Mouse (Mus musculus) cerebellum, adult 2 months (tissue): ENCODE data around the gene Ufd1. TPM values are rescaled to one million over a fixed set of nuclear protein-coding genes. Genes with fewer than 3 reads are reported as not detected.

Experiments used
- DNase-seq, 2 experiments: peaks; one replicate each; pipeline ENCODE4 v3.0.0; 2021
- H3K27ac ChIP-seq: fragments of 200-500 bp; 2 replicates; pipeline ENCODE4 v1.5.1; 2012; ENCODE audit warnings: low read length, control low read depth, inconsistent platforms; ENCODE audit not compliant: insufficient read depth
- H3K27me3 ChIP-seq: fragments of 200-500 bp; 2 replicates; pipeline ENCODE4 v1.6.1; 2012; ENCODE audit warnings: inconsistent platforms, mild to moderate bottlenecking, low read length, moderate library complexity; ENCODE audit not compliant: control insufficient read depth, insufficient read depth
- H3K4me1 ChIP-seq: fragments of 200-500 bp; 2 replicates; pipeline ENCODE4 v1.6.1; 2011; ENCODE audit warnings: low read length; ENCODE audit not compliant: control insufficient read depth, insufficient read depth
- H3K4me3 ChIP-seq: fragments of 200-500 bp; replicated peaks from 2 replicates; pipeline ENCODE3; 2011; ENCODE audit warnings: mild to moderate bottlenecking, low read depth, low read length, control low read depth; ENCODE audit not compliant: insufficient read depth
- CTCF ChIP-seq: fragments of 200-500 bp; IDR thresholded peaks from 2 replicates; pipeline ENCODE4 v1.5.1; 2011; ENCODE audit warnings: low read depth, mild to moderate bottlenecking, control low read depth, low read length, moderate library complexity, borderline replicate concordance; ENCODE audit not compliant: insufficient read depth
- POLR2A ChIP-seq: fragments of 200-500 bp; IDR thresholded peaks from 2 replicates; pipeline ENCODE4 v1.6.1; 2011; ENCODE audit warnings: low read length, control low read depth, borderline replicate concordance; ENCODE audit not compliant: insufficient read depth
- polyA plus RNA-seq: library from polyadenylated mRNA; depleted of rRNA; stranded (reverse); fragments of >200 nt; gene quantifications from 2 replicates; pipeline ENCODE4 v1.2.3, GENCODE M21; 2012; rRNA removed

Ufd1 gene
- polyA plus RNA-seq, 1 experiment = 100 TPM

GRCm38 (mm10) chr16:18884044-18884443, 72.5 kb downstream of the Ufd1 start:
- no peak overlapping the region for H3K4me3 ChIP-seq
- no peak overlapping the region for H3K27ac ChIP-seq
- no peak for DNase-seq
- H3K4me1 ChIP-seq = no peaks in the 10 kb centered on the region
- TF ChIP-seq CTCF (no peak), POLR2A (no peak)
- H3K27me3 ChIP-seq = no peaks in the 10 kb centered on the region

Other genes with a start within 250 kb of the Ufd1 start
- 2.4 and 3.0 TPM in 2 replicates for gene Tbx1, start 221.1 kb upstream of the Ufd1 start, polyA plus RNA-seq
- gene Gp1bb, start 189.4 kb upstream of the Ufd1 start, polyA plus RNA-seq = 2.1 and 2.5 TPM in 2 replicates
- 69.4 and 69.6 TPM in 2 replicates for gene Gm49601, start 185.4 kb upstream of the Ufd1 start, polyA plus RNA-seq
- gene Sept5, start 181.8 kb upstream of the Ufd1 start, polyA plus RNA-seq = 328 and 334 TPM in 2 replicates
- gene Cldn5, start 34.9 kb upstream of the Ufd1 start, polyA plus RNA-seq = 62.8 and 71.8 TPM in 2 replicates
- gene Cdc45, start 208 bp downstream of the Ufd1 start, polyA plus RNA-seq = 4.9 and 5.8 TPM in 2 replicates
- 55.2 and 56.0 TPM in 2 replicates for gene 2510002D24Rik, start 24.8 kb downstream of the Ufd1 start, polyA plus RNA-seq
- 0.08 TPM in 1 of 2 replicates, not detected in the other for gene Gm28539, start 24.8 kb downstream of the Ufd1 start, polyA plus RNA-seq
- 35.7 and 37.6 TPM in 2 replicates for gene Mrpl40, start 65.1 kb downstream of the Ufd1 start, polyA plus RNA-seq
- gene Hira, start 65.3 kb downstream of the Ufd1 start, polyA plus RNA-seq = 64.4 and 64.7 TPM in 2 replicates